Mouse (Mus musculus) ES-Bruce4 (cell line): ENCODE data around the gene Ntsr1. TPM values are rescaled to one million over a fixed set of nuclear protein-coding genes. Genes with fewer than 3 reads are reported as not detected.

ENCODE experiments used
- H3K27ac ChIP-seq: 2 replicates; pipeline ENCODE4 v1.5.1; 2012; ENCODE audit warnings: low read length, inconsistent platforms; ENCODE audit not compliant: insufficient read depth
- H3K27me3 ChIP-seq: 2 replicates; pipeline ENCODE4 v1.6.1; 2012; ENCODE audit warnings: mild to moderate bottlenecking, low read length, inconsistent platforms; ENCODE audit not compliant: control insufficient read depth, poor library complexity, insufficient read depth, severe bottlenecking
- H3K36me3 ChIP-seq: 2 replicates; pipeline ENCODE4 v1.6.1; 2012; ENCODE audit warnings: inconsistent platforms, mild to moderate bottlenecking, low read length, moderate library complexity; ENCODE audit not compliant: control insufficient read depth, poor library complexity, insufficient read depth, severe bottlenecking
- H3K4me1 ChIP-seq: one replicate; pipeline ENCODE4 v1.8.1; 2011; ENCODE audit warnings: low read length; ENCODE audit not compliant: control insufficient read depth, insufficient read depth
- H3K4me3 ChIP-seq: 2 replicates; pipeline ENCODE4 v1.5.1; 2011; ENCODE audit warnings: low read depth, mild to moderate bottlenecking, low read length
- H3K9ac ChIP-seq: 2 replicates; pipeline ENCODE4 v1.6.1; 2012; ENCODE audit warnings: low read depth, mild to moderate bottlenecking, inconsistent platforms; ENCODE audit not compliant: poor library complexity, severe bottlenecking
- H3K9me3 ChIP-seq: replicated peaks from 2 replicates; pipeline ENCODE4 v1.6.1; 2012; ENCODE audit warnings: mild to moderate bottlenecking, low read length, inconsistent platforms; ENCODE audit not compliant: control insufficient read depth, poor library complexity, insufficient read depth, severe bottlenecking
- CTCF ChIP-seq: IDR thresholded peaks from one replicate; pipeline ENCODE4 v1.8.1; 2011; ENCODE audit warnings: low read depth, low read length
- EP300 ChIP-seq: IDR thresholded peaks from 2 replicates; pipeline ENCODE4 v1.6.1; 2011; ENCODE audit warnings: low read depth, low read length; ENCODE audit not compliant: insufficient read depth
- POLR2A ChIP-seq: IDR thresholded peaks from one replicate; pipeline ENCODE4 v1.8.1; 2011; ENCODE audit warnings: low read length; ENCODE audit not compliant: insufficient read depth
- polyA plus RNA-seq: library from polyadenylated mRNA; stranded (reverse); fragments of >200 nt; gene quantifications from 2 replicates; pipeline ENCODE4 v1.2.4, GENCODE M21; 2011; ENCODE audit warnings: low read depth; ENCODE audit not compliant: missing spikeins, insufficient read depth, insufficient read length

The Ntsr1 gene
- polyA plus RNA-seq, 1 experiment = not detected

GRCm38 (mm10) chr2:180576482-180576881, 76.7 kb downstream of the Ntsr1 start:
- no peaks in the 10 kb centered on the region for H3K27me3 ChIP-seq
- TF ChIP-seq POLR2A (no peak), EP300 (no peak), CTCF (no peak)
- H3K4me3 ChIP-seq = no peak overlapping the region
- H3K9ac ChIP-seq = no peak overlapping the region
- H3K27ac ChIP-seq = no peak overlapping the region
- no peaks in the 10 kb centered on the region for H3K9me3 ChIP-seq
- H3K36me3 ChIP-seq = no peaks in the 10 kb centered on the region
- no peaks in the 10 kb centered on the region for H3K4me1 ChIP-seq

- H3K4me1 ChIP-seq = no peaks in the 10 kb centered on the region
- H3K36me3 ChIP-seq = no peaks in the 10 kb centered on the region
- TF ChIP-seq CTCF (peak; percentile 90), EP300 (no peak)
- H3K4me3 ChIP-seq = no peak overlapping the region
- no peaks in the 10 kb centered on the region for H3K27me3 ChIP-seq
- no peak overlapping the region for H3K9ac ChIP-seq
- no peaks in the 10 kb centered on the region for H3K9me3 ChIP-seq
- no peak overlapping the region for H3K27ac ChIP-seq
These were observed 78.9 kb downstream of the Ntsr1 start for GRCm38 (mm10) chr2:180578686-180579085.

- Histone ChIP-seq H3K9ac (no peak within 1 kb of the TSS), H3K27ac (no peak within 1 kb of the TSS), H3K4me1 (no peaks in the 10 kb centered on the region), H3K4me3 (no peak within 1 kb of the TSS), H3K27me3 (no peaks in the 10 kb centered on the region), H3K36me3 (peaks cover 6% of the 10 kb centered on the region), H3K9me3 (no peaks in the 10 kb centered on the region)
- no peak for TF ChIP-seq EP300
These were observed 81.2 kb downstream of the Ntsr1 start, which contains the start of gene Mrgbp for GRCm38 (mm10) chr2:180581002-180581401. TSS of gene Mrgbp (plus strand) at chr2:180581304.

GRCm38 (mm10) chr2:180582481-180583153, 82.8 kb downstream of the Ntsr1 start:
- Histone ChIP-seq H3K9me3 (no peaks in the 10 kb centered on the region), H3K9ac (peak overlapping the region; percentile 78), H3K27ac (no peak overlapping the region), H3K27me3 (no peaks in the 10 kb centered on the region), H3K36me3 (peaks cover 6% of the 10 kb centered on the region), H3K4me1 (no peaks in the 10 kb centered on the region), H3K4me3 (peak overlapping the region; percentile 75)
- TF ChIP-seq EP300 (0 out of 2 replicates have a peak, but pooled peaks have one; percentile 41), POLR2A (peak; percentile 17), CTCF (peak; percentile 87)

GRCm38 (mm10) chr2:180583154-180583507, 83.4 kb downstream of the Ntsr1 start:
- H3K27ac ChIP-seq = no peak overlapping the region
- no peaks in the 10 kb centered on the region for H3K4me1 ChIP-seq

GRCm38 (mm10) chr2:180588736-180589122, 89.0 kb downstream of the Ntsr1 start:
- H3K36me3 ChIP-seq = peaks cover 18% of the 10 kb centered on the region
- H3K27me3 ChIP-seq = no peaks in the 10 kb centered on the region
- H3K9me3 ChIP-seq = no peaks in the 10 kb centered on the region
- peak overlapping the region; percentile 34 for H3K9ac ChIP-seq
- H3K27ac ChIP-seq = no peak overlapping the region
- H3K4me1 ChIP-seq = no peaks in the 10 kb centered on the region
- H3K4me3 ChIP-seq = peak overlapping the region; percentile 67
- TF ChIP-seq EP300 (no peak), POLR2A (no peak), CTCF (no peak)

More at GRCm38 (mm10) chr2:180583154-180583507, 83.4 kb downstream of the Ntsr1 start:
- H3K9ac ChIP-seq = peak overlapping the region; percentile 78
- no peaks in the 10 kb centered on the region for H3K27me3 ChIP-seq
- TF ChIP-seq POLR2A = no peak
- TF ChIP-seq EP300 = no peak
- no peak for TF ChIP-seq CTCF
- peaks cover 6% of the 10 kb centered on the region for H3K36me3 ChIP-seq
- H3K9me3 ChIP-seq = no peaks in the 10 kb centered on the region
- peak overlapping the region; percentile 75 for H3K4me3 ChIP-seq
